Mouse (Mus musculus): Measurements from ENCODE around the gene Serpini1.
"Not testable (repeated sequence)": the region's sequence is repeated elsewhere in the genome, so short reads cannot be mapped to it uniquely, and the experiment has no call there.

The Serpini1 gene

GRCm38 (mm10) chr3:75635648-75636047 lies 78.3 kb downstream of the Serpini1 start:
- DNase-seq (ENCODE audit: low read depth, low spot score) = no peak

DNA sequence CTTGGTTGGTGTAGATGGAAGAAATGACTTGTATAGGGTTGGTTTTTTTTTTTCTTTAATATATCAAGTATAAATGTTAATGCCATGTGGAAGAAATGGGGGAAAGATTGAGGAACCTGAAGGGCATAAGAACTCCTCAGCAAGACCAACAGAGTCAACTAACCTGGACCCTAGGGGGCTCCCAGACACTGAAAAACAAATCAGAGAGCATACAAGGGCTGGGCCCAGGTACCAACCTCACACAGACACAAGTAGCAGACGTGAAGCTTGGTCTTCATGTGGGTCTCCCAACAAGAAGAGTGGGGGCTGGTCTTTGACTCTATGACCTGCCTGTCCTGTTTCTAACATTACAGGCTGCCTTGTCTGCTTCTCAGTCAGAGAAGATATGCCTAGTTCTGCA lies 82.2 kb downstream of the Serpini1 start:
- no peak for DNase-seq (ENCODE audit: low read depth, low spot score)

DNA sequence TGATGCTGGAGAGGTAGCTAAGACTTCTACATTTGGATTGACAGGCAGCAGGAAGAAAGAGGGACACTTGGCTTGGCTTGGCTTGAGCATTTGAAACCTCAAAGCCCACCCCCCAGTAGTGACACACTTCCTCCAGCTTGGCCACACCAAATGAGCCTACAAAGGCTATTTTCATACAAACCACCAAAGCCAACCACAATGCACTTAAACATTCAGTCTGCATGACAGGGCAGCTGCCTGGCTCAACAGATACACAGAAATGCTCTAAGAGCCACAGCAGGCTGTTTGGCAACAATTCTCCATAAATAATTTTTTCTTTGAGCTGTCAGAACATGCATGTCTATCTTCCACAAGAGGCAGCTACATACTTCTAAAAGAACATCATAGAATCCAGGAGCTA lies 90.2 kb downstream of the Serpini1 start:
- DNase-seq (ENCODE audit: low read depth, low spot score) = no peak

DNA sequence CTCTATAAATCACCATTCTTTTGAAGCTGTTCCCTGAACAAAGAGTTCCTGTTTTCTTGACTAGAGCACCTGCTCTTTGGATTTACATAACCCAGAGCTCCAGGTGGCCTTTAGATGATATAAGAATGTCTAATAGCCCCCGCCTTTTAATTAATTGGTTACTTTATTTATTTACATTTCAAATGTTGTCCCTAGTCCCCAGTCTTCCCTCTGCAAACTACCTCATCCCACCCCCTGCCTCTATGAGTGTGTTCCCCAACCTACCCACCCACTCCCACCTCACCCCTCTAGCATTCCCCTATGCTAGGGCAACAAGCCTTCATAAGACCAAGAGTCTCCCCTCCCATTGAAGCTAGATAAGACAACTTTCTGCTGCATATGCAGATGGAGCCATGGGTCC lies 90.9 kb downstream of the Serpini1 start:
- no peak for DNase-seq (ENCODE audit: low read depth, low spot score)

- DNase-seq (ENCODE audit: low read depth, low spot score) = not testable (repeated sequence)
Observed at GRCm38 (mm10) chr3:75650416-75651154, 93.2 kb downstream of the Serpini1 start.

GRCm38 (mm10) chr3:75651603-75652115 lies 94.3 kb downstream of the Serpini1 start:
- no peak for DNase-seq (ENCODE audit: low read depth, low spot score)

DNA sequence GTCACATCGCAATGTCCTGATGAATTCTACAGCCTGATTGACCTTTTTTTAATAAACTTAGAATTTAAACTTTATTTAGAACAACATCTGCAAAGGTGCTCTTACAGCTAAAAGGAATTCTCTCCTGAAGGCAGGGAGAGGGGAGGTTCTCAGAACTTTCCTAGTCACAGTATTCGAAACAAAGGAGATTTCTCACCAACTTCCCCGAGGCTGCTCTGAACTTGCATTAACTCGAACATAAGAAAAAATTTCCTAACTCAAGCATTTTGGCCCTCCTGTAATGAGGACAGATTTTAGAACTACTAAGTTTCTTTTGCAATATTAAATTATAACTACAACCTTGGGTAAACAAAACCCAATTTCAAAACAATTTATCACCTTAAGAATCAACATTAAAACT lies 96.6 kb downstream of the Serpini1 start:
- not testable (repeated sequence) for DNase-seq (ENCODE audit: low read depth, low spot score)

DNA sequence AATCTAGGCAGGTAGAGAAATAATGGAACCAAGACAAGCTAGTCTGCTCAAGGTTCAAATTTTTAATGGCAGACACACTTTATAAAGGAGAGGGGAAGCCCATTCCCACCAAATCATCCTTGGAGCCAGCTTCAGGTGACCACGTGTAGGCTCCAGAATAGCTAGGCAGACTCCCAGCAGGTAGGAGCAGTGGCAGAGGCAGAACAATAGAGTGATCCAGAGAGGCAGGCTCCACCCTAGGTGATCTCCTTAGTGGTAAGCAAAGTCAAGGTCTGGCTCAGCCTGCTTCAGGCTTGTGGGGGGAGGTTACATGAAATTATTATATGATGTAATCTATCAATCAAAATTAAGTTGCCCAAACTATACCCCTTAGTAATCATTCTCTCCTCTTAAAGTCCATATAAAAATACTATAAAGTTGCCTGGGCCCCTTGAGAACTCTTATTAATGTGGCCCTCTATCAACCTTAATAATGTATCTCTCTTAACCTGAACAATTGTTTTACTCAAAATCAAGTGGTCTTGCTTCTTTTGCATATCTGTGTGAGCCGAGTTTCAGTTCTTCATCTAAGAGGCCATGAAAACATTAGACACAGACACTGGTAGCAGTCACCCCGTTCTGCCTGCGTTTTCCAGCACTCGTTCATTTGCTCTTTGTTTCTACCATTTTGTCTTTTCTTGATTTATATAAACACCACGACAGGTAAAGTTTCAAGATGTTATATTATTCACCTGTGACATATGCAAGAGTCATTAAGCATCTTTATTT lies 98.4 kb downstream of the Serpini1 start:
- DNase-seq (ENCODE audit: low read depth, low spot score) = no peak

DNA sequence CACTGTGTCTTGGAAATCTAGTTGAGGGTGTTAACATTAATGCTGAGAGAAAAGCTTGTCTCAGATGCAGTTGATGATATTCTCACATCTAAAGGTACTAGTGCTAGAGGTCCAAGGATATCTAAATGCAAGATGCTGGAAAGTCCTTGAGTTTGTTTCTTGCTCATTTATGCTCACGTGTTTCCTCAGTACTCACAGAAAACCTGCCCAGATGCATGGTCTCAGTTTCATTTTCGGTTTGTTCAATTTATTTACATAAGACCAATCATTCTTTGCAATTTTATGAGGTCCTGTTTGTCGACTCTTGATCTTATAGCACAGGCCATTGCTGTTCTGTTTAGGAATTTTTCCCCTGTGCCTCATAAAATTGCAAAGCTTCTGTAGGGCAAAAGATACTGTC lies 109.6 kb downstream of the Serpini1 start:
- no peak for DNase-seq (ENCODE audit: low read depth, low spot score)

DNA sequence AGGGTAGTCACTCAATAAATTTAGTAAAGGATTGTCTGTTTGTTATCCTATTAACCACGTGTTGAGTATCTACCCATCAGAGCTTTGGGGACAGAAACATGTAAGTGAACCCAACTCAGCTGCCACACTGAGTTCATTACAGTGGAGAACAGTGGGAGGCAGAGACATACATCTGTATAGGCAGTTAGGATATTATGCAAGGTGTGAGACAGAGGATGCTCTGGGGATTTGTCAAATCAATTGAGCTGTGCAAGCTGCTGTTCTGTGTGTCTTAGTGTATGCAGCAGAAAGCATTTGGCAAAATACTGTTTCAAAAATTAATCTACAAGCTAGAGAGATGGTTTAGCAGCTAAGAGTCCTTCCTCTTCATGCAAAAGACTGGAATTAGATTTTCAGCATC lies 113.1 kb downstream of the Serpini1 start:
- no peak for DNase-seq (ENCODE audit: low read depth, low spot score)

DNA sequence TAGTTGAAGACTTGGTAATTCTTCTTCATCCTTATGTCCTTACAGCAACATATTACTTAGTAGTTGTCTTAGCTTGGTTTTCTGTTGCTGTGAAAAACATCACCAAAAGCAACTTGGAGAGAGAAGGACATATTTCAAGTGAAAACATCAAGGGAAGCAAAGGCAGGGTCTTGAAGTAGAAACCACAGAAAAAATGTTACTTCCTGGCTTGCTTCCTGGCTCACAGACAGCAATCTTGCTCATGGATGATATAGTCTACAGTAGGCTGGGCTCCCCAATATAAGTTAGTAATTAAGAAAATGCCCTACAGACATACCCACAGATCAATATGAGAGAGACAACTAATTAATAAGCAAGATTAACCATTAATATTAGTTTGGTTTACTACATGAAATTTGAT lies 125.5 kb downstream of the Serpini1 start:
- no peak for DNase-seq (ENCODE audit: low read depth, low spot score)

GRCm38 (mm10) chr3:75686775-75687174 lies 129.4 kb downstream of the Serpini1 start:
- no peak for DNase-seq (ENCODE audit: low read depth, low spot score)

- no peak for DNase-seq (ENCODE audit: low read depth, low spot score)
Observed at GRCm38 (mm10) chr3:75687187-75687825, 130.0 kb downstream of the Serpini1 start.

- DNase-seq (ENCODE audit: low read depth, low spot score) = no peak
Observed at GRCm38 (mm10) chr3:75690321-75690720, 133.0 kb downstream of the Serpini1 start.

GRCm38 (mm10) chr3:75692088-75692487 lies 134.7 kb downstream of the Serpini1 start:
- no peak for DNase-seq (ENCODE audit: low read depth, low spot score)

Data from mesoderm, embryonic 11.5 days (tissue).